Mouse (Mus musculus) ZHBTc4 (cell line): ENCODE results near the gene Wdr64.
A peak's percentile ranks its signal among the peaks of the same experiment; 100 is the strongest.

Experiments
- DNase-seq: peaks from one replicate; pipeline ENCODE4 v3.0.0-alpha.2; 2011; ENCODE audit warnings: low read depth, low spot score

The Wdr64 gene

DNA sequence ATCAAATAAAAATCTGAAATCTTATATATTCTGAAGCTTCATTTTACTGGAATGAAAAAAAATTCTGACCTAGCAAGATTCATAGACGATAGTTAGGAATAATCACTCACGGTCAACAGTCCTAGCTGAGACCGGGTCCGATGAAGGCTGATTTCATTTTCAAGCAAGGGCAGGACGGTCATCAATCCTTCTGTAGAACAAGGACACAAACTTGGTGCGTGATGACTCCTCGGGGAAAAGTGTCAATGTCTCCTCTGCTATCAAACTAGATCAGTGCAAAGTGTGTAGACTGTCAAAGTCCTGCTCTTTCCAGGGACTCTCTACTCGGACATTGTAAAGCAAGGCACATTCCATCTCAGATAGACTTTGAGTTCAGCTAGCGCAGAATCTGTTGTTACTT lies 18.4 kb downstream of the Wdr64 start:
- no peak for DNase-seq

DNA sequence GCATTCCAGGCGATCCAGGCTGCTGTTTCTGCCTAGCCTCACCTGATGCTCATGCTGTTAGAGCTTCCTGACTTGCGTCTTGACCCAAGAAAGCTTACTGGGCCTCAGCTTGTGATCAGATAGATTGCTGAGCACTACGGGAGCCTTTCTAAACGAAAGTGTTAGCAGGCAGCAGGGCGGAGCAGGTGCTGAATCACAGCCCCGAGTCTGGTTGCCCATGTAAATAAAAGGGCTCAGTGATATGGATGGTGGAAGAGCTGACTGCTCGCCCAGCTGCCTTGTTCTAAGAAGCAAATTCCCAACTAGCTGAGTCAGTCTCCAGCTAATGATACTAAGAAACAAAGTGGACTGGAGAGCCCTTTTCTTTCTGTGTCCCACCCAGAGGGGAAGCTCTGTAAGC lies 27.4 kb downstream of the Wdr64 start:
- no peak for DNase-seq

DNA sequence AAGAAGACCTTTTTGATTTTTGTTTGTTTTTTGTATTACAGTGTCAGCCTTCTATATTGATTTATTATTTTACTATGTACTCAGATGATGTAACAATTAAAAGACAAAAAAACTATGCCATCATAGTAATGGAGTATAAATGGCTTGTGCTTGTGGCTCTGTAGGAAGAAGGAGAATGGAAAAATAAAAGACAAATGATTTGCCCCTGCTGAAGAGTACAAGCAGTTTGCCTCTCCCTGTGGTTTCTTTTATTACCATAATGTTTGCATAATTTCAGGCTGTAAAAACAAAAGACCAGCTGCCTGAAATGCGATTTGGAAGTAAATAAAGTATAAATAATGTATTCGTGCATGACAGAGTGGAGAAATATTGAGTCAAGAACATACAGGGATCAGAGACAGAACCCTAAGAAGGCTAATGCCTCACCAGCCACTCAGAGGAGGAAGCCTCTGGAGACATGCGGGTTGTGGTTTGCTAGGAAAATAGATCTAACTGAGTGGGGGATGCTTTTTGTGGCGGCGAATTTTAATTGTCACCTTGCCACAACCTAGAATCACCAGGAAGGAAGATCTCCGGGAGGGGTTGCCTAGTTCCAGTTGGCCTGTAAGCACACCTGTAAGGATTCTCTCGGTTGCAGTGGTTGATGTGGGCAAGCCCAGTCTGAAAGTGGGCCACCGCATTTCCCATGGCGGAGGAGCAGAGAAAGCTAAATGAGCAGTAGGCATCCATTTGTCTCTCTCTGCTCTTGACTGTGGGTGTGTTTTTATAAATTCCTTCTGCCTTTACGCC lies 56.4 kb downstream of the Wdr64 start:
- DNase-seq: no peak

DNA sequence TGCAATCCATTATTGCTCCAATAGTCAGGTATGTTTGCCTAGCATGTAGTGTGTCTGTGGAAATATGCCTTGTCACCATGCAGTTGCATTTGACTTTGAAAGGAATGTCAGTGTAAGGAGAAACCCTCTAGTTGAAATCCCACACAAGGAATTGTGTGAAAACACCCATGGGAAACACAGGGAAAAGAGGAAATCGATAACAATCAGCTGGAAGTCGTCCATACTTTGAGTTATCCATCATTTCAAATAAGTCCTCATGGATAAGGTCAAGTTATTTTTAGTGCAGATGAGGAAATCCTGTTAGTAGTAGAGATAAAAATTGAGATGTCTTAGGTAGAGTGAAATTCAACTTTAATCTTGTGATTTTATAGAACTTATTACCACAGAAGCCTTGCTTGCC lies 96.3 kb downstream of the Wdr64 start:
- DNase-seq: no peak

DNA sequence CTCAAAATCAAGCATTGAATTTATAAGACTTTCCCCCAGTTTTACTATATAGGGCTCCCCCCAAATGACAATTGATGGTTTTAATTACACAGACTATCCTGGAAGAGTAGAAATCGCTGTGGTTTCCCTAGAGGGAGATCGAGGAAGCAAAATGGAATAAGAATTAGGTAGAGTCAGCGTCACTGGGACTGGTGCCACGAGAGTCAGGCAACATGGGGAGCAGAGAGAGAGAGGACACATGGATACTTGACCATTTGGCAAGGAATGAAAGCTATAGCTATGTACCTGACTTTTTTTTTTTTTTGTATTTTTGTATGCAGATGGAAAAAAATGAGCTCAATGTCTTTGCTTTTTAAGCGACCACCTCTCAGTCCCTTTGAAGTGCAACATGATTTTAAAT lies 110.0 kb downstream of the Wdr64 start:
- DNase-seq: no peak

DNA sequence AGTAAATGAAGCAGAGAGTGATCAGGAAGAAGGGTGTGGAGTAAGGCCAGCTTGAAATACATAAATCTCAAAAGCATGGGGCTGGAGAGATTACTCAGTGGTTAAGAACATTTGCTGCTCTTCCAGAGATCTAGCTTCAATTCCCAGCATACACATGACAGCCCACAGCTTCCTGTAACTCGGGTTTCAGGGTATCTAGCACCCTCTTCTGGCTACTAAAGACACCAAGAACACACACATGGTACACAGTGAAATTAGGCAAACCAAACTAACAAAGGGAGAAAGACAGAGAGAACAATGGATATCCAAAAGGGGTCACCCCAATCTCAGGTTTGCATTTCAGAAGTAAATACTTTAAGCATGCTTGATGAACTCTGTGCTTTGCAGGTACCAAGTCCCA lies 113.2 kb downstream of the Wdr64 start:
- DNase-seq: peak; percentile 24

DNA sequence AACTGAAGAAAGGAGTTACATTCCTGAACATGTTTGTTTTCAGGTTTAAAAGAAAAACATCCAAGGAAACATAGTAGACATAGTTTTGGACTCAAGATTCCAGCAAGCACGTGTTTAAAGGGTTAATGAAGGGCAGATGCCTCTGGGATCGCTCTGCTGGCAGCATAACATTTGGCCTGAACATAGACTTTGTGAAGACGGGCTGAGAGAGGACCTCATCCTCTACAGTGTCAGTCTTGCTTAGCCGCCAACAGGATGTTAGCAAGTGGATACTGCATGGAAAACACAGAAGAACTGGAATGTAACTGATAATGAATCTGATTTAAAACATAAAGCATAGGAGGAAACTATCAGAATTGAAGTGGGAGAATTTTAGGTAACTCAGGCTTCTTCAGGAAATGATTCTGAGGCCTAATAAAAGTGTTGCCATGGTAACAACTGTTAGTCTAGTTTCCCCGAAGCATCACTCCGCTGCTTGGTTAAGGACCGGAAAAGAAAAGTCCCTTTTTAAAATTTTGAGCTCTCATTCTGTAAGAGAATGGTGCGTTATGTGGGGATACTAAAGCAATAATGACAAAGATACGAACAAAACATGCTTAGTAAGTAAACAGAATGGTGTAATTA lies 125.5 kb downstream of the Wdr64 start:
- no peak for DNase-seq

DNA sequence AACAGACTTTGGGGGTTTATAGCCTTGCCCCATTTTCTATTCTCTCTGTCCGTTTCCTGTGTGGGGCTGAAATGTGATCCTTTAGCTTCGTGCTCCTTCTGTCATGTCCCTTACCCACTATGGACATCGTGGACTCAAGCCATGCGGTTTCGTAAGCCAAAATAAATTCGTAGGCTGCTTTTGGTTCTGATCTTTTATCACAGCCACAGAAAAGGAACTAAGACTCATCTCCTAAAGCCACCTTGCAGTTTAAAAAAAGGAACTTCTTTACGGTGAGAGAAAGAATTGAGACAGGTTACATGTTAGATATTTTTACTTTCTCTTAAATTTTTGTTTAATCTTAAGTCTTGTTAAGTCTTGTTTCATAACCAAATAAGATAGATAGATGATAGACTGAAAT lies 130.1 kb downstream of the Wdr64 start:
- no peak for DNase-seq

DNA sequence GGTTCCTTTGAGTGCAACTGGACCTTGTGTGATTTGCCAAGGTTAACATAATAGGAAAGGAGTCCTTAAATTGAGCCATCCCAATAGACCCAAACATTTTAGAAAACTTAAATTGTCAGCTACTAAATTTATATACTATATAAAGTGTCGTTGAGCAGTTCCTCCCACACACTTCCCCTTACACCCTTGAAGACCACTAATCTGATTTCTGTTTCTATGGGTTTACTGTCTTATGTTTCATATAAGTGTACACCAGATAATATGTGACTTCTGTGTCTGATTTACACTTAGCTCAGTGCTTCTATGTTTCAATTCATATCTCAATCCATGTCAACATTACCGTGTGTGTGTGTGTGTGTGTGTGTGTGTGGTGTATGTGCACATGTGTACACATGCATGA lies 130.8 kb downstream of the Wdr64 start:
- DNase-seq: no peak

DNA sequence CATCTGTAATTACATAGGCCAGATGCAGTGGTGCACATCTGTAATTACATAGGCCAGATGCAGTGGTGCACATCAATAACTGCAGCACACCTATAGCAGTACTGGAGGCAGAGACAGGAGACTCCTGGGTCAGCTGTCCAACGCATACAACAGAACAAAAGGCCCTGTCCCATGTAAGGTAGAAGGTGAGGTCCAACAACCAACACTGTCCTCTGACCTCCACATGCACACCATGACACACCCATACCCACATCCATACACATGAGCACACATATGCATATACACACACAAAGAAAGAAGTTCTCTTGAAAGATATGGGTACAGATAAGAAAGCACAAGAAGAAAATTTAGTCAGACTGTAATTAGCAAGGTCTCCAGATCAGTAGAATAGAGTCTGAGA lies 157.1 kb downstream of the Wdr64 start:
- no peak for DNase-seq
